Mouse (Mus musculus) heart, embryonic 16.5 days (tissue): ENCODE results near the gene Tbc1d32. TPM values are rescaled to one million over a fixed set of nuclear protein-coding genes. Genes with fewer than 3 reads are reported as not detected.
"Not testable (repeated sequence)": the region's sequence is repeated elsewhere in the genome, so short reads cannot be mapped to it uniquely, and the experiment has no call there.

ENCODE experiments used
- ATAC-seq: fragments of 200-750 bp; cut with Nextera tagmentation; replicated peaks from 2 replicates; pipeline ENCODE4 v1.8.0; 2017; ENCODE audit warnings: moderate number of reproducible peaks; ENCODE audit not compliant: insufficient read depth, low FRiP score; ENCODE audit errors: extremely low read depth
- H3K27ac ChIP-seq: fragments of 300-500 bp; sonication (generic); 2 replicates; pipeline ENCODE4 v1.5.1; 2014; ENCODE audit warnings: mild to moderate bottlenecking, low read length, control low read depth, moderate library complexity
- H3K27me3 ChIP-seq: fragments of 300-500 bp; sonication (generic); 2 replicates; pipeline ENCODE4 v1.6.1; 2014; ENCODE audit warnings: low read length, mixed read lengths; ENCODE audit not compliant: control insufficient read depth, insufficient read depth
- H3K36me3 ChIP-seq: fragments of 300-500 bp; sonication (generic); 2 replicates; pipeline ENCODE4 v1.6.1; 2014; ENCODE audit not compliant: control insufficient read depth, insufficient read depth
- H3K4me1 ChIP-seq: fragments of 300-500 bp; sonication (generic); 2 replicates; pipeline ENCODE4 v1.6.1; 2014; ENCODE audit warnings: low read length, mixed read lengths; ENCODE audit not compliant: control insufficient read depth, insufficient read depth
- H3K4me2 ChIP-seq: fragments of 300-500 bp; sonication (generic); 2 replicates; pipeline ENCODE4 v1.6.1; 2014; ENCODE audit warnings: low read depth, mild to moderate bottlenecking, control low read depth, low read length
- H3K4me3 ChIP-seq: fragments of 300-500 bp; sonication (generic); 2 replicates; pipeline ENCODE4 v1.5.1; 2014; ENCODE audit warnings: mild to moderate bottlenecking, control low read depth, low read length
- H3K9ac ChIP-seq: fragments of 300-500 bp; sonication (generic); 2 replicates; pipeline ENCODE4 v1.6.1; 2014; ENCODE audit warnings: low read length, control low read depth
- H3K9me3 ChIP-seq: fragments of 300-500 bp; sonication (generic); replicated peaks from 2 replicates; pipeline ENCODE4 v1.6.1; 2016; ENCODE audit warnings: low read length; ENCODE audit not compliant: control insufficient read depth
- WGBS: fragments of 180-500 bp; shearing (Covaris S2); extraction: QIAGEN DNeasy Blood & Tissue Kit; methylation state at CpG from one replicate; pipeline ENCODE4 v1.1.7; 2014; 5-methylcytosine and 5-hydroxymethylcytosine counted together
- polyA plus RNA-seq: library from polyadenylated mRNA; unstranded; fragments of >200 nt; fragmentation: Nextera tagmentation; extraction: Ambion mirVana; gene quantifications from 2 replicates; pipeline ENCODE4 v1.2.1, GENCODE M21; 2015

Tbc1d32 gene
- polyA plus RNA-seq, 1 experiment from 2014 or later: 2.1 TPM

- H3K36me3 ChIP-seq: peaks cover 5% of the 10 kb centered on the region; the same call in 1 of the 2 replicates
- 88% methylated on average over 1 of the region's 1 CpGs for WGBS
- no peak overlapping the region for H3K4me2 ChIP-seq
- no peaks in the 10 kb centered on the region for H3K27me3 ChIP-seq
- H3K9me3 ChIP-seq: no peaks in the 10 kb centered on the region
- no peaks in the 10 kb centered on the region for H3K4me1 ChIP-seq
- H3K4me3 ChIP-seq: no peak overlapping the region
- H3K9ac ChIP-seq: no peak overlapping the region
- no peak for ATAC-seq
- no peak overlapping the region for H3K27ac ChIP-seq
Measured at GRCm38 (mm10) chr10:56181727-56182126, 46.8 kb downstream of the Tbc1d32 start.

GRCm38 (mm10) chr10:56173184-56173583, 55.3 kb downstream of the Tbc1d32 start:
- Histone ChIP-seq H3K9ac (no peak overlapping the region), H3K4me1 (no peaks in the 10 kb centered on the region), H3K36me3 (no peaks in the 10 kb centered on the region), H3K27ac (no peak overlapping the region), H3K27me3 (no peaks in the 10 kb centered on the region), H3K4me2 (no peak overlapping the region), H3K9me3 (no peaks in the 10 kb centered on the region), H3K4me3 (no peak overlapping the region)
- WGBS: 84% methylated on average over 5 of the region's 5 CpGs
- no peak for ATAC-seq

- not testable (repeated sequence) for ATAC-seq, H3K27ac ChIP-seq, H3K36me3 ChIP-seq, H3K4me3 ChIP-seq, H3K9me3 ChIP-seq, H3K4me2 ChIP-seq, H3K4me1 ChIP-seq, H3K9ac ChIP-seq, H3K27me3 ChIP-seq
Measured at GRCm38 (mm10) chr10:56167721-56168120, 60.8 kb downstream of the Tbc1d32 start.

- no peak overlapping the region for H3K9ac ChIP-seq
- no peak for ATAC-seq
- WGBS: 88% methylated on average over 4 of the region's 4 CpGs
- H3K27ac ChIP-seq: no peak overlapping the region
- H3K36me3 ChIP-seq: no peaks in the 10 kb centered on the region
- H3K4me2 ChIP-seq: no peak overlapping the region
- H3K4me1 ChIP-seq: no peaks in the 10 kb centered on the region
- no peaks in the 10 kb centered on the region for H3K9me3 ChIP-seq
- no peak overlapping the region for H3K4me3 ChIP-seq
- no peaks in the 10 kb centered on the region for H3K27me3 ChIP-seq
Measured at GRCm38 (mm10) chr10:56165758-56166157, 62.7 kb downstream of the Tbc1d32 start.

GRCm38 (mm10) chr10:56164411-56164810, 64.1 kb downstream of the Tbc1d32 start:
- Histone ChIP-seq H3K4me2 (no peak overlapping the region), H3K9me3 (no peaks in the 10 kb centered on the region), H3K36me3 (no peaks in the 10 kb centered on the region), H3K4me3 (no peak overlapping the region), H3K27me3 (no peaks in the 10 kb centered on the region), H3K4me1 (no peaks in the 10 kb centered on the region), H3K9ac (no peak overlapping the region), H3K27ac (no peak overlapping the region)
- ATAC-seq: no peak
- 72% methylated on average over 3 of the region's 3 CpGs for WGBS

GRCm38 (mm10) chr10:56158748-56159147, 69.7 kb downstream of the Tbc1d32 start:
- Histone ChIP-seq H3K27ac (no peak overlapping the region), H3K36me3 (no peaks in the 10 kb centered on the region), H3K4me2 (no peak overlapping the region), H3K4me1 (no peaks in the 10 kb centered on the region), H3K27me3 (no peaks in the 10 kb centered on the region), H3K4me3 (no peak overlapping the region), H3K9ac (no peak overlapping the region), H3K9me3 (no peaks in the 10 kb centered on the region)
- ATAC-seq: no peak
- 88% methylated on average over 2 of the region's 2 CpGs for WGBS

GRCm38 (mm10) chr10:56158207-56158606, 70.3 kb downstream of the Tbc1d32 start:
- no peak for ATAC-seq
- no peaks in the 10 kb centered on the region for H3K9me3 ChIP-seq
- no peak overlapping the region for H3K27ac ChIP-seq
- H3K36me3 ChIP-seq: no peaks in the 10 kb centered on the region
- 79% methylated on average over 3 of the region's 3 CpGs for WGBS
- no peak overlapping the region for H3K4me2 ChIP-seq
- no peak overlapping the region for H3K9ac ChIP-seq
- no peaks in the 10 kb centered on the region for H3K27me3 ChIP-seq
- no peak overlapping the region for H3K4me3 ChIP-seq
- no peaks in the 10 kb centered on the region for H3K4me1 ChIP-seq

- H3K4me1 ChIP-seq: no peaks in the 10 kb centered on the region
- H3K4me3 ChIP-seq: no peak overlapping the region
- H3K36me3 ChIP-seq: 0 out of 2 replicates have a peak, but pooled peaks cover 2% of the 10 kb centered on the region
- 83% methylated on average over 3 of the region's 3 CpGs for WGBS
- no peak overlapping the region for H3K4me2 ChIP-seq
- no peaks in the 10 kb centered on the region for H3K9me3 ChIP-seq
- ATAC-seq: no peak
- no peak overlapping the region for H3K9ac ChIP-seq
- no peaks in the 10 kb centered on the region for H3K27me3 ChIP-seq
- no peak overlapping the region for H3K27ac ChIP-seq
Measured at GRCm38 (mm10) chr10:56156956-56157355, 71.5 kb downstream of the Tbc1d32 start.

- Histone ChIP-seq H3K9me3 (no peaks in the 10 kb centered on the region), H3K36me3 (0 out of 2 replicates have a peak, but pooled peaks cover 2% of the 10 kb centered on the region), H3K9ac (no peak overlapping the region), H3K4me2 (no peak overlapping the region), H3K4me1 (no peaks in the 10 kb centered on the region), H3K4me3 (no peak overlapping the region), H3K27ac (no peak overlapping the region), H3K27me3 (no peaks in the 10 kb centered on the region)
- no peak for ATAC-seq
- 93% methylated on average over 3 of the region's 3 CpGs for WGBS
Measured at GRCm38 (mm10) chr10:56148920-56149319, 79.6 kb downstream of the Tbc1d32 start.

GRCm38 (mm10) chr10:56137191-56137590, 91.3 kb downstream of the Tbc1d32 start:
- no peak for ATAC-seq
- Histone ChIP-seq H3K36me3 (no peaks in the 10 kb centered on the region), H3K27me3 (no peaks in the 10 kb centered on the region), H3K4me1 (no peaks in the 10 kb centered on the region), H3K9me3 (no peaks in the 10 kb centered on the region), H3K4me3 (no peak overlapping the region), H3K27ac (no peak overlapping the region), H3K9ac (no peak overlapping the region), H3K4me2 (no peak overlapping the region)
- 92% methylated on average over 5 of the region's 5 CpGs for WGBS
